Mouse (Mus musculus): ENCODE results near the gene Adora3. TPM values are rescaled to one million over a fixed set of nuclear protein-coding genes. Genes with fewer than 3 reads are reported as not detected.

Gene Adora3
- total and polyA plus RNA-seq, 2 experiments: 0.09 TPM; not detected in 1

- WGBS: 47% methylated on average over 3 of the region's 3 CpGs
Measured at GRCm38 (mm10) chr3:105888961-105889360, 18.3 kb downstream of the Adora3 start.

GRCm38 (mm10) chr3:105890220-105890619 is 19.6 kb downstream of the Adora3 start:
- no peak overlapping the region for H3K4me3 ChIP-seq (ENCODE audit: insufficient read depth, low read depth, low read length)
- DNase-seq (ENCODE audit: extremely low read depth, low read depth, low spot score): peak; percentile 64
- no peak for TF ChIP-seq CTCF (IDR thresholded peaks at IDR 0.05; ENCODE audit: low read depth, low read length)
- no peak for TF ChIP-seq POLR2A (IDR thresholded peaks at IDR 0.05; ENCODE audit: extremely low read depth, insufficient read depth, low read length)
- H3K27ac ChIP-seq (replicated peaks; ENCODE audit: insufficient read depth, low read depth, low read length): no peak overlapping the region
- H3K4me1 ChIP-seq (ENCODE audit: control insufficient read depth, insufficient read depth, low read length): peaks cover 2% of the 10 kb centered on the region; the same call in 1 of the 2 replicates
- H3K9ac ChIP-seq (ENCODE audit: low read depth, low read length): no peak overlapping the region
- H3K27me3 ChIP-seq (ENCODE audit: control insufficient read depth, insufficient read depth, low read length): no peaks in the 10 kb centered on the region
- no peaks in the 10 kb centered on the region for H3K36me3 ChIP-seq (ENCODE audit: control insufficient read depth, insufficient read depth, low read length)
- 41% methylated on average over 4 of the region's 4 CpGs for WGBS
- H3K79me2 ChIP-seq (ENCODE audit: control insufficient read depth, insufficient read depth, low read length): no peaks in the 10 kb centered on the region

More at GRCm38 (mm10) chr3:105888961-105889360, 18.3 kb downstream of the Adora3 start:
- no peak overlapping the region for H3K9ac ChIP-seq (ENCODE audit: low read depth, low read length)
- no peak for TF ChIP-seq POLR2A (IDR thresholded peaks at IDR 0.05; ENCODE audit: extremely low read depth, insufficient read depth, low read length)
- no peak for TF ChIP-seq CTCF (IDR thresholded peaks at IDR 0.05; ENCODE audit: low read depth, low read length)
- no peaks in the 10 kb centered on the region for H3K36me3 ChIP-seq (ENCODE audit: control insufficient read depth, insufficient read depth, low read length)
- H3K4me3 ChIP-seq (ENCODE audit: insufficient read depth, low read depth, low read length): no peak overlapping the region
- no peaks in the 10 kb centered on the region for H3K27me3 ChIP-seq (ENCODE audit: control insufficient read depth, insufficient read depth, low read length)
- H3K79me2 ChIP-seq (ENCODE audit: control insufficient read depth, insufficient read depth, low read length): no peaks in the 10 kb centered on the region
- no peak overlapping the region for H3K27ac ChIP-seq (replicated peaks; ENCODE audit: insufficient read depth, low read depth, low read length)
- peaks cover 2% of the 10 kb centered on the region; the same call in 1 of the 2 replicates for H3K4me1 ChIP-seq (ENCODE audit: control insufficient read depth, insufficient read depth, low read length)
- DNase-seq (ENCODE audit: extremely low read depth, low read depth, low spot score): peak; percentile 83

GRCm38 (mm10) chr3:105891141-105891540 is 20.5 kb downstream of the Adora3 start:
- no peak for TF ChIP-seq POLR2A (IDR thresholded peaks at IDR 0.05; ENCODE audit: extremely low read depth, insufficient read depth, low read length)
- TF ChIP-seq CTCF (IDR thresholded peaks at IDR 0.05; ENCODE audit: low read depth, low read length): no peak
- Histone ChIP-seq H3K36me3 (ENCODE audit: control insufficient read depth, insufficient read depth, low read length) (no peaks in the 10 kb centered on the region), H3K4me3 (ENCODE audit: insufficient read depth, low read depth, low read length) (no peak overlapping the region), H3K79me2 (ENCODE audit: control insufficient read depth, insufficient read depth, low read length) (no peaks in the 10 kb centered on the region), H3K9ac (ENCODE audit: low read depth, low read length) (no peak overlapping the region), H3K27me3 (ENCODE audit: control insufficient read depth, insufficient read depth, low read length) (no peaks in the 10 kb centered on the region), H3K27ac (replicated peaks; ENCODE audit: insufficient read depth, low read depth, low read length) (peak overlapping the region; percentile 69), H3K4me1 (ENCODE audit: control insufficient read depth, insufficient read depth, low read length) (peaks cover 2% of the 10 kb centered on the region; the same call in 1 of the 2 replicates)
- no peak for DNase-seq (ENCODE audit: extremely low read depth, low read depth, low spot score)
- 68% methylated on average over 3 of the region's 3 CpGs for WGBS

- Histone ChIP-seq H3K4me3 (ENCODE audit: insufficient read depth, low read depth, low read length) (no peak overlapping the region), H3K27ac (replicated peaks; ENCODE audit: insufficient read depth, low read depth, low read length) (peak overlapping the region; percentile 69), H3K27me3 (ENCODE audit: control insufficient read depth, insufficient read depth, low read length) (no peaks in the 10 kb centered on the region), H3K4me1 (ENCODE audit: control insufficient read depth, insufficient read depth, low read length) (peaks cover 2% of the 10 kb centered on the region; the same call in 1 of the 2 replicates), H3K9ac (ENCODE audit: low read depth, low read length) (peak overlapping the region; percentile 5; the same call in 1 of the 2 replicates), H3K79me2 (ENCODE audit: control insufficient read depth, insufficient read depth, low read length) (no peaks in the 10 kb centered on the region), H3K36me3 (ENCODE audit: control insufficient read depth, insufficient read depth, low read length) (no peaks in the 10 kb centered on the region)
- WGBS: 68% methylated on average over 10 of the region's 10 CpGs
- DNase-seq (ENCODE audit: extremely low read depth, low read depth, low spot score): peak; percentile 56
- TF ChIP-seq POLR2A (IDR thresholded peaks at IDR 0.05; ENCODE audit: extremely low read depth, insufficient read depth, low read length) (no peak), CTCF (IDR thresholded peaks at IDR 0.05; ENCODE audit: low read depth, low read length) (no peak)
Measured at GRCm38 (mm10) chr3:105891760-105892571, 21.3 kb downstream of the Adora3 start.

GRCm38 (mm10) chr3:105892572-105893495 is 22.2 kb downstream of the Adora3 start:
- WGBS: 87% methylated on average over 19 of the region's 19 CpGs
- Histone ChIP-seq H3K27me3 (ENCODE audit: control insufficient read depth, insufficient read depth, low read length) (no peaks in the 10 kb centered on the region), H3K79me2 (ENCODE audit: control insufficient read depth, insufficient read depth, low read length) (no peaks in the 10 kb centered on the region), H3K36me3 (ENCODE audit: control insufficient read depth, insufficient read depth, low read length) (no peaks in the 10 kb centered on the region), H3K4me3 (ENCODE audit: insufficient read depth, low read depth, low read length) (no peak overlapping the region), H3K4me1 (ENCODE audit: control insufficient read depth, insufficient read depth, low read length) (peaks cover 2% of the 10 kb centered on the region; the same call in 1 of the 2 replicates), H3K9ac (ENCODE audit: low read depth, low read length) (no peak overlapping the region), H3K27ac (replicated peaks; ENCODE audit: insufficient read depth, low read depth, low read length) (peak overlapping the region; percentile 50)
- TF ChIP-seq POLR2A (IDR thresholded peaks at IDR 0.05; ENCODE audit: extremely low read depth, insufficient read depth, low read length) (no peak), CTCF (IDR thresholded peaks at IDR 0.05; ENCODE audit: low read depth, low read length) (no peak)
- DNase-seq (ENCODE audit: extremely low read depth, low read depth, low spot score): no peak

Measured in liver, adult 2 months (tissue).